Mouse (Mus musculus): ENCODE measurements around the gene Fam187a. TPM values are rescaled to one million over a fixed set of nuclear protein-coding genes. Genes with fewer than 3 reads are reported as not detected.

Fam187a gene
- polyA plus RNA-seq (2014; fragmentation: Illumina TruSeq; extraction: RNeasy Lipid Tissue Mini Kit (QIAGEN cat#74804); ENCODE audit: insufficient read depth, low read depth, low replicate concordance) = not detected

GRCm38 (mm10) chr11:102884616-102885219 is at the start of gene Fam187a:
Fam187a (plus strand) TSS chr11:102885169.

GRCm38 (mm10) chr11:102835549-102835948 is 49.4 kb upstream of the Fam187a start, which contains the start of gene Higd1b:
Higd1b (plus strand) TSS chr11:102835849.

GRCm38 (mm10) chr11:102880585-102881313 is 4.2 kb upstream of the Fam187a start, which contains the start of the genes Eftud2 and Ccdc103:
Eftud2 (minus strand) TSS chr11:102880985.
Ccdc103 (plus strand) TSS chr11:102881204.

GRCm38 (mm10) chr11:102900763-102901162 is 15.8 kb downstream of the Fam187a start, which contains the start of gene Gfap:
Gfap (minus strand) TSS chr11:102900912.

GRCm38 (mm10) chr11:102924557-102925350 is 39.8 kb downstream of the Fam187a start, which contains the start of gene Kif18b:
Kif18b (minus strand) TSS chr11:102925124.

Other genes starting within 250 kb of the Fam187a start
- not detected for gene Meioc, start 221.5 kb upstream of the Fam187a start, polyA plus RNA-seq (2014; fragmentation: Illumina TruSeq; extraction: RNeasy Lipid Tissue Mini Kit (QIAGEN cat#74804); ENCODE audit: insufficient read depth, low read depth, low replicate concordance)
- gene Ccdc43, start 187.4 kb upstream of the Fam187a start, polyA plus RNA-seq (2014; fragmentation: Illumina TruSeq; extraction: RNeasy Lipid Tissue Mini Kit (QIAGEN cat#74804); ENCODE audit: insufficient read depth, low read depth, low replicate concordance) = 14.4 TPM
- 0.74 TPM for gene Adam11, start 123.7 kb upstream of the Fam187a start, polyA plus RNA-seq (2014; fragmentation: Illumina TruSeq; extraction: RNeasy Lipid Tissue Mini Kit (QIAGEN cat#74804); ENCODE audit: insufficient read depth, low read depth, low replicate concordance)
- gene Gjc1, start 65.5 kb upstream of the Fam187a start, polyA plus RNA-seq (2014; fragmentation: Illumina TruSeq; extraction: RNeasy Lipid Tissue Mini Kit (QIAGEN cat#74804); ENCODE audit: insufficient read depth, low read depth, low replicate concordance) = 14.6 TPM
- 81.5 TPM for gene Higd1b, start 49.3 kb upstream of the Fam187a start, polyA plus RNA-seq (2014; fragmentation: Illumina TruSeq; extraction: RNeasy Lipid Tissue Mini Kit (QIAGEN cat#74804); ENCODE audit: insufficient read depth, low read depth, low replicate concordance)
- gene Eftud2, start 4.2 kb upstream of the Fam187a start, polyA plus RNA-seq (2014; fragmentation: Illumina TruSeq; extraction: RNeasy Lipid Tissue Mini Kit (QIAGEN cat#74804); ENCODE audit: insufficient read depth, low read depth, low replicate concordance) = 33.4 TPM
- 2.9 TPM for gene Ccdc103, start 4.0 kb upstream of the Fam187a start, polyA plus RNA-seq (2014; fragmentation: Illumina TruSeq; extraction: RNeasy Lipid Tissue Mini Kit (QIAGEN cat#74804); ENCODE audit: insufficient read depth, low read depth, low replicate concordance)
- 0.09 TPM for gene Gfap, start 15.7 kb downstream of the Fam187a start, polyA plus RNA-seq (2014; fragmentation: Illumina TruSeq; extraction: RNeasy Lipid Tissue Mini Kit (QIAGEN cat#74804); ENCODE audit: insufficient read depth, low read depth, low replicate concordance)
- gene Kif18b, start 40.0 kb downstream of the Fam187a start, polyA plus RNA-seq (2014; fragmentation: Illumina TruSeq; extraction: RNeasy Lipid Tissue Mini Kit (QIAGEN cat#74804); ENCODE audit: insufficient read depth, low read depth, low replicate concordance) = not detected
- gene C1ql1, start 61.5 kb downstream of the Fam187a start, polyA plus RNA-seq (2014; fragmentation: Illumina TruSeq; extraction: RNeasy Lipid Tissue Mini Kit (QIAGEN cat#74804); ENCODE audit: insufficient read depth, low read depth, low replicate concordance) = 0.15 TPM
- gene Nmt1, start 143.0 kb downstream of the Fam187a start, polyA plus RNA-seq (2014; fragmentation: Illumina TruSeq; extraction: RNeasy Lipid Tissue Mini Kit (QIAGEN cat#74804); ENCODE audit: insufficient read depth, low read depth, low replicate concordance) = 28.8 TPM
- 19.7 TPM for gene Dcakd, start 143.2 kb downstream of the Fam187a start, polyA plus RNA-seq (2014; fragmentation: Illumina TruSeq; extraction: RNeasy Lipid Tissue Mini Kit (QIAGEN cat#74804); ENCODE audit: insufficient read depth, low read depth, low replicate concordance)
- gene Plcd3, start 216.5 kb downstream of the Fam187a start, polyA plus RNA-seq (2014; fragmentation: Illumina TruSeq; extraction: RNeasy Lipid Tissue Mini Kit (QIAGEN cat#74804); ENCODE audit: insufficient read depth, low read depth, low replicate concordance) = 4.0 TPM
- 35.5 TPM for gene Acbd4, start 216.5 kb downstream of the Fam187a start, polyA plus RNA-seq (2014; fragmentation: Illumina TruSeq; extraction: RNeasy Lipid Tissue Mini Kit (QIAGEN cat#74804); ENCODE audit: insufficient read depth, low read depth, low replicate concordance)
- gene Hexim1, start 231.1 kb downstream of the Fam187a start, polyA plus RNA-seq (2014; fragmentation: Illumina TruSeq; extraction: RNeasy Lipid Tissue Mini Kit (QIAGEN cat#74804); ENCODE audit: insufficient read depth, low read depth, low replicate concordance) = 25.9 TPM
- gene Hexim2, start 247.3 kb downstream of the Fam187a start, polyA plus RNA-seq (2014; fragmentation: Illumina TruSeq; extraction: RNeasy Lipid Tissue Mini Kit (QIAGEN cat#74804); ENCODE audit: insufficient read depth, low read depth, low replicate concordance) = 1.9 TPM

Data from lung, adult 10 weeks (tissue).